Mouse (Mus musculus) lung, postnatal 10 days (tissue): ENCODE data around the gene Chrng.
A peak's percentile ranks its signal among the peaks of the same experiment; 100 is the strongest.

Experiments
- DNase-seq: peaks from one replicate; pipeline ENCODE4 v3.0.0; 2021

The Chrng gene

GRCm38 (mm10) chr1:87258484-87258883 is 54.0 kb downstream of the Chrng start:
- peak; percentile 18 for DNase-seq

- DNase-seq, result no peak
These were observed 54.9 kb downstream of the Chrng start for GRCm38 (mm10) chr1:87259316-87259715.
